Mouse (Mus musculus) limb, embryonic 14.5 days (tissue): ENCODE results near the gene Aldh1a1. TPM values are rescaled to one million over a fixed set of nuclear protein-coding genes. Genes with fewer than 3 reads are reported as not detected.
"Not testable (repeated sequence)": the region's sequence is repeated elsewhere in the genome, so short reads cannot be mapped to it uniquely, and the experiment has no call there.

Experiments
- ATAC-seq: fragments of 200-750 bp; cut with Nextera tagmentation; 2 replicates; pipeline ENCODE4 v1.8.0; 2017; ENCODE audit warnings: low read depth, moderate number of reproducible peaks, moderate TSS enrichment; ENCODE audit not compliant: low FRiP score
- DNase-seq: peaks from one replicate; pipeline ENCODE4 v3.0.0-alpha.2; 2015; ENCODE audit warnings: low spot score
- H3K27ac ChIP-seq: fragments of 300-500 bp; sonication (generic); replicated peaks from 2 replicates; pipeline ENCODE4 v1.5.1; 2014; ENCODE audit warnings: low read depth, mild to moderate bottlenecking, low read length, moderate library complexity, mixed read lengths
- H3K27me3 ChIP-seq: fragments of 300-500 bp; sonication (generic); 2 replicates; pipeline ENCODE4 v1.6.1; 2014; ENCODE audit warnings: low read length, mixed read lengths; ENCODE audit not compliant: control insufficient read depth, insufficient read depth
- H3K36me3 ChIP-seq: fragments of 300-500 bp; sonication (generic); 2 replicates; pipeline ENCODE4 v1.6.1; 2014; ENCODE audit warnings: mild to moderate bottlenecking, low read length, moderate library complexity, mixed read lengths; ENCODE audit not compliant: control insufficient read depth, insufficient read depth
- H3K4me1 ChIP-seq: fragments of 300-500 bp; sonication (generic); 2 replicates; pipeline ENCODE4 v1.6.1; 2014; ENCODE audit warnings: antibody characterized with exemption, low read length, mixed read lengths; ENCODE audit not compliant: control insufficient read depth, insufficient read depth
- H3K4me2 ChIP-seq: fragments of 300-500 bp; sonication (generic); replicated peaks from 2 replicates; pipeline ENCODE4 v1.6.1; 2014; ENCODE audit warnings: low read depth, mild to moderate bottlenecking, low read length, moderate library complexity; ENCODE audit not compliant: severe bottlenecking
- H3K4me3 ChIP-seq: fragments of 300-500 bp; sonication (generic); replicated peaks from 2 replicates; pipeline ENCODE4 v1.5.1; 2014; ENCODE audit warnings: low read length
- H3K9ac ChIP-seq: fragments of 300-500 bp; sonication (generic); 2 replicates; pipeline ENCODE4 v1.6.1; 2014; ENCODE audit warnings: mild to moderate bottlenecking, low read depth, low read length, moderate library complexity; ENCODE audit not compliant: severe bottlenecking
- H3K9me3 ChIP-seq: fragments of 300-500 bp; sonication (generic); 2 replicates; pipeline ENCODE4 v1.6.1; 2016; ENCODE audit warnings: low read length; ENCODE audit not compliant: control insufficient read depth
- POLR2A ChIP-seq: fragments of 200-500 bp; IDR thresholded peaks from 2 replicates; pipeline ENCODE4 v1.8.0; 2012; ENCODE audit warnings: inconsistent platforms, mild to moderate bottlenecking, moderate library complexity, borderline replicate concordance; ENCODE audit not compliant: insufficient read depth, insufficient read length; ENCODE audit errors: extremely low read depth
- WGBS: fragments of 180-500 bp; shearing (Covaris S2); extraction: QIAGEN DNeasy Blood & Tissue Kit; methylation state at CpG from one replicate; pipeline ENCODE4 v1.1.7; 2014; 5-methylcytosine and 5-hydroxymethylcytosine counted together
- polyA plus RNA-seq, 2 experiments: library from polyadenylated mRNA; depleted of rRNA in 1 of 2; stranded (reverse) in 1 of 2; unstranded in 1 of 2; fragments of >200 nt; fragmentation: Nextera tagmentation in 1 of 2; extraction: Ambion mirVana in 1 of 2; gene quantifications; 2 replicates each; pipeline versions ENCODE4 v1.2.1 to v1.2.3; 2012 to 2014

Aldh1a1 gene
- polyA plus RNA-seq, 2 experiments: 0.96 to 2.3 TPM

GRCm38 (mm10) chr19:20513688-20514361 is 21.3 kb downstream of the Aldh1a1 start:
- H3K27me3 ChIP-seq: no peaks in the 10 kb centered on the region
- H3K4me3 ChIP-seq: no peak overlapping the region
- no peak for TF ChIP-seq POLR2A
- no peak for DNase-seq
- no peak overlapping the region for H3K9ac ChIP-seq
- 52% methylated on average over 6 of the region's 6 CpGs for WGBS
- no peak overlapping the region for H3K4me2 ChIP-seq
- no peaks in the 10 kb centered on the region for H3K9me3 ChIP-seq
- no peak for ATAC-seq
- H3K27ac ChIP-seq: no peak overlapping the region
- no peaks in the 10 kb centered on the region for H3K36me3 ChIP-seq
- H3K4me1 ChIP-seq: no peaks in the 10 kb centered on the region

- no peaks in the 10 kb centered on the region for H3K4me1 ChIP-seq
- no peak overlapping the region for H3K9ac ChIP-seq
- no peak overlapping the region for H3K4me2 ChIP-seq
- H3K36me3 ChIP-seq: no peaks in the 10 kb centered on the region
- H3K27ac ChIP-seq: no peak overlapping the region
- WGBS: 79% methylated on average over 3 of the region's 3 CpGs
- no peak for TF ChIP-seq POLR2A
- H3K4me3 ChIP-seq: no peak overlapping the region
- no peaks in the 10 kb centered on the region for H3K27me3 ChIP-seq
- ATAC-seq (no peak), DNase-seq (no peak)
- no peaks in the 10 kb centered on the region for H3K9me3 ChIP-seq
These were observed 24.0 kb downstream of the Aldh1a1 start for GRCm38 (mm10) chr19:20516481-20516880.

GRCm38 (mm10) chr19:20529156-20529555 is 36.6 kb downstream of the Aldh1a1 start:
- not testable (repeated sequence) for H3K27ac ChIP-seq, H3K4me2 ChIP-seq, H3K9me3 ChIP-seq, H3K27me3 ChIP-seq, H3K9ac ChIP-seq, DNase-seq, ATAC-seq, H3K36me3 ChIP-seq, H3K4me3 ChIP-seq, H3K4me1 ChIP-seq
- 86% methylated on average over 11 of the region's 11 CpGs for WGBS

- 69% methylated on average over 1 of the region's 1 CpGs for WGBS
- no peak for TF ChIP-seq POLR2A
These were observed 37.6 kb downstream of the Aldh1a1 start for GRCm38 (mm10) chr19:20529921-20530696.

GRCm38 (mm10) chr19:20536538-20536937 is 44.0 kb downstream of the Aldh1a1 start:
- DNase-seq (no peak), ATAC-seq (no peak)
- H3K9me3 ChIP-seq: no peaks in the 10 kb centered on the region
- no peak for TF ChIP-seq POLR2A
- no peak overlapping the region for H3K27ac ChIP-seq
- no peaks in the 10 kb centered on the region for H3K36me3 ChIP-seq
- no peaks in the 10 kb centered on the region for H3K4me1 ChIP-seq
- H3K9ac ChIP-seq: no peak overlapping the region
- H3K4me3 ChIP-seq: no peak overlapping the region
- WGBS: 78% methylated on average over 7 of the region's 7 CpGs
- H3K27me3 ChIP-seq: no peaks in the 10 kb centered on the region
- H3K4me2 ChIP-seq: no peak overlapping the region

More at GRCm38 (mm10) chr19:20529921-20530696, 37.6 kb downstream of the Aldh1a1 start:
- Histone ChIP-seq H3K4me3 (no peak overlapping the region), H3K27me3 (no peaks in the 10 kb centered on the region), H3K36me3 (no peaks in the 10 kb centered on the region), H3K4me1 (no peaks in the 10 kb centered on the region), H3K9ac (no peak overlapping the region), H3K27ac (no peak overlapping the region), H3K9me3 (no peaks in the 10 kb centered on the region), H3K4me2 (no peak overlapping the region)
- ATAC-seq (no peak), DNase-seq (no peak)
